Mouse (Mus musculus) lung, embryonic 14.5 days (tissue): ENCODE measurements around the gene Cenpp. TPM values are rescaled to one million over a fixed set of nuclear protein-coding genes. Genes with fewer than 3 reads are reported as not detected.

Experiments
- ATAC-seq: fragments of 200-750 bp; cut with Nextera tagmentation; 2 replicates; pipeline ENCODE4 v1.8.0; 2017; ENCODE audit warnings: mild to moderate bottlenecking, moderate TSS enrichment, moderate library complexity; ENCODE audit not compliant: insufficient read depth
- DNase-seq: peaks from one replicate; pipeline ENCODE4 v3.0.0-alpha.2; 2015
- H3K27ac ChIP-seq: fragments of 300-500 bp; sonication (generic); 2 replicates; pipeline ENCODE4 v1.5.1; 2014; ENCODE audit warnings: low read depth, mild to moderate bottlenecking, moderate library complexity
- H3K27me3 ChIP-seq: fragments of 300-500 bp; sonication (generic); 2 replicates; pipeline ENCODE4 v1.6.1; 2014; ENCODE audit warnings: low read length, control low read depth; ENCODE audit not compliant: insufficient read depth
- H3K36me3 ChIP-seq: fragments of 300-500 bp; sonication (generic); 2 replicates; pipeline ENCODE4 v1.6.1; 2014; ENCODE audit warnings: control low read depth; ENCODE audit not compliant: insufficient read depth
- H3K4me1 ChIP-seq: fragments of 300-500 bp; sonication (generic); 2 replicates; pipeline ENCODE4 v1.6.1; 2014; ENCODE audit warnings: antibody characterized with exemption, control low read depth; ENCODE audit not compliant: insufficient read depth
- H3K4me2 ChIP-seq: fragments of 300-500 bp; sonication (generic); 2 replicates; pipeline ENCODE4 v1.6.1; 2014; ENCODE audit warnings: mild to moderate bottlenecking
- H3K4me3 ChIP-seq: fragments of 300-500 bp; sonication (generic); 2 replicates; pipeline ENCODE4 v1.5.1; 2014; ENCODE audit warnings: low read depth, low read length
- H3K9ac ChIP-seq: fragments of 300-500 bp; sonication (generic); 2 replicates; pipeline ENCODE4 v1.6.1; 2014
- H3K9me3 ChIP-seq: fragments of 300-500 bp; sonication (generic); 2 replicates; pipeline ENCODE4 v1.6.1; 2016; ENCODE audit warnings: low read depth, low read length, control low read depth
- CTCF ChIP-seq: IDR thresholded peaks from 2 replicates; pipeline ENCODE4 v1.5.1; 2016; ENCODE audit warnings: antibody characterized with exemption, low read depth
- WGBS: fragments of 180-500 bp; shearing (Covaris S2); extraction: QIAGEN DNeasy Blood & Tissue Kit; methylation state at CpG from one replicate; pipeline ENCODE4 v1.1.7; 2014; 5-methylcytosine and 5-hydroxymethylcytosine counted together
- polyA plus RNA-seq: library from polyadenylated mRNA; unstranded; fragments of >200 nt; fragmentation: Nextera tagmentation; extraction: Ambion mirVana; gene quantifications from 2 replicates; pipeline ENCODE4 v1.2.1, GENCODE M21; 2014

Cenpp gene
- polyA plus RNA-seq, 1 experiment from 2014 or later, result 40.0 TPM

- ATAC-seq (peak; percentile 89), DNase-seq (peak; percentile 84)
- H3K27ac ChIP-seq, result peak overlapping the region; percentile 25; the same call in 1 of the 2 replicates
- H3K4me2 ChIP-seq, result no peak overlapping the region
- H3K9ac ChIP-seq, result no peak overlapping the region
- H3K4me1 ChIP-seq, result no peaks in the 10 kb centered on the region
- TF ChIP-seq CTCF, result 0 out of 2 replicates have a peak, but pooled peaks have one; percentile 11
- 34% methylated on average over 4 of the region's 4 CpGs for WGBS
- no peaks in the 10 kb centered on the region for H3K9me3 ChIP-seq
- H3K4me3 ChIP-seq, result no peak overlapping the region
- no peaks in the 10 kb centered on the region for H3K27me3 ChIP-seq
- H3K36me3 ChIP-seq, result no peaks in the 10 kb centered on the region
Measured at GRCm38 (mm10) chr13:49471981-49472675, 180.5 kb downstream of the Cenpp start.

- WGBS, result 55% methylated on average over 4 of the region's 4 CpGs
- H3K9ac ChIP-seq, result no peak overlapping the region
- H3K4me2 ChIP-seq, result no peak overlapping the region
- no peaks in the 10 kb centered on the region for H3K27me3 ChIP-seq
- no peak overlapping the region for H3K27ac ChIP-seq
- no peak overlapping the region for H3K4me3 ChIP-seq
- H3K36me3 ChIP-seq, result no peaks in the 10 kb centered on the region
- no peak for ATAC-seq
- no peaks in the 10 kb centered on the region for H3K4me1 ChIP-seq
- TF ChIP-seq CTCF, result no peak
- no peaks in the 10 kb centered on the region for H3K9me3 ChIP-seq
- DNase-seq, result no peak
Measured at GRCm38 (mm10) chr13:49470806-49471205, 181.8 kb downstream of the Cenpp start.

- Histone ChIP-seq H3K4me2 (no peak overlapping the region), H3K4me3 (no peak overlapping the region), H3K4me1 (no peaks in the 10 kb centered on the region), H3K27me3 (no peaks in the 10 kb centered on the region), H3K9me3 (no peaks in the 10 kb centered on the region), H3K27ac (no peak overlapping the region), H3K36me3 (peaks cover 4% of the 10 kb centered on the region; the same call in 1 of the 2 replicates), H3K9ac (no peak overlapping the region)
- DNase-seq (no peak), ATAC-seq (no peak)
- no peak for TF ChIP-seq CTCF
- 78% methylated on average over 4 of the region's 4 CpGs for WGBS
Measured at GRCm38 (mm10) chr13:49470319-49470718, 182.3 kb downstream of the Cenpp start.

GRCm38 (mm10) chr13:49469002-49469401, 183.6 kb downstream of the Cenpp start:
- Histone ChIP-seq H3K27me3 (no peaks in the 10 kb centered on the region), H3K36me3 (peaks cover 17% of the 10 kb centered on the region), H3K4me1 (no peaks in the 10 kb centered on the region), H3K9me3 (no peaks in the 10 kb centered on the region), H3K4me2 (no peak overlapping the region), H3K9ac (no peak overlapping the region), H3K4me3 (no peak overlapping the region), H3K27ac (no peak overlapping the region)
- no peak for ATAC-seq
- 83% methylated on average over 5 of the region's 5 CpGs for WGBS
- no peak for TF ChIP-seq CTCF
- no peak for DNase-seq

- Histone ChIP-seq H3K27me3 (no peaks in the 10 kb centered on the region), H3K9me3 (no peaks in the 10 kb centered on the region), H3K9ac (no peak overlapping the region), H3K4me2 (no peak overlapping the region), H3K27ac (no peak overlapping the region), H3K4me1 (no peaks in the 10 kb centered on the region), H3K4me3 (no peak overlapping the region), H3K36me3 (peaks cover 21% of the 10 kb centered on the region)
- DNase-seq (no peak), ATAC-seq (no peak)
- no peak for TF ChIP-seq CTCF
- 44% methylated on average over 2 of the region's 2 CpGs for WGBS
Measured at GRCm38 (mm10) chr13:49467585-49467984, 185.0 kb downstream of the Cenpp start.

- Histone ChIP-seq H3K4me3 (no peak overlapping the region), H3K36me3 (peaks cover 32% of the 10 kb centered on the region), H3K27ac (peak overlapping the region; percentile 48; the same call in 1 of the 2 replicates), H3K9me3 (no peaks in the 10 kb centered on the region), H3K4me2 (no peak overlapping the region), H3K9ac (no peak overlapping the region), H3K27me3 (no peaks in the 10 kb centered on the region), H3K4me1 (no peaks in the 10 kb centered on the region)
- 69% methylated on average over 11 of the region's 11 CpGs for WGBS
- TF ChIP-seq CTCF, result no peak
- peak; percentile 73; the same call in 1 of the 2 replicates for ATAC-seq
- peak; percentile 60 for DNase-seq
Measured at GRCm38 (mm10) chr13:49466393-49467075, 186.1 kb downstream of the Cenpp start.

GRCm38 (mm10) chr13:49465875-49466274, 186.7 kb downstream of the Cenpp start:
- no peaks in the 10 kb centered on the region for H3K4me1 ChIP-seq
- no peak overlapping the region for H3K27ac ChIP-seq
- H3K4me3 ChIP-seq, result no peak overlapping the region
- WGBS, result 95% methylated on average over 4 of the region's 4 CpGs
- H3K27me3 ChIP-seq, result no peaks in the 10 kb centered on the region
- H3K9ac ChIP-seq, result no peak overlapping the region
- peaks cover 37% of the 10 kb centered on the region for H3K36me3 ChIP-seq
- no peaks in the 10 kb centered on the region for H3K9me3 ChIP-seq
- no peak overlapping the region for H3K4me2 ChIP-seq
- ATAC-seq, result no peak
- no peak for DNase-seq
- no peak for TF ChIP-seq CTCF
